Mouse (Mus musculus) bone marrow, adult 2 months (tissue): ENCODE data around the gene Gm17657. TPM values are rescaled to one million over a fixed set of nuclear protein-coding genes. Genes with fewer than 3 reads are reported as not detected.
"Not testable (repeated sequence)": the region's sequence is repeated elsewhere in the genome, so short reads cannot be mapped to it uniquely, and the experiment has no call there.

ENCODE experiments used
- H3K27ac ChIP-seq: fragments of 200-500 bp; 2 replicates; pipeline ENCODE4 v1.5.1; 2012; ENCODE audit warnings: low read depth, mild to moderate bottlenecking, control low read depth, inconsistent platforms, low read length; ENCODE audit not compliant: control insufficient read depth, poor library complexity, insufficient read depth
- H3K4me1 ChIP-seq: fragments of 200-500 bp; 2 replicates; pipeline ENCODE4 v1.6.1; 2011; ENCODE audit warnings: low read length; ENCODE audit not compliant: control insufficient read depth, insufficient read depth
- H3K4me3 ChIP-seq: fragments of 200-500 bp; replicated peaks from 2 replicates; pipeline ENCODE3; 2011; ENCODE audit warnings: mild to moderate bottlenecking, low read depth, low read length, control low read depth; ENCODE audit not compliant: control insufficient read depth
- CTCF ChIP-seq: fragments of 200-500 bp; IDR thresholded peaks from 2 replicates; pipeline ENCODE4 v1.5.1; 2011; ENCODE audit warnings: low read length, control low read depth; ENCODE audit not compliant: control insufficient read depth, insufficient read depth
- POLR2A ChIP-seq: fragments of 200-500 bp; IDR thresholded peaks from 2 replicates; pipeline ENCODE4 v1.6.1; 2011; ENCODE audit warnings: low read depth, mild to moderate bottlenecking, control low read depth, low read length, borderline replicate concordance; ENCODE audit not compliant: control insufficient read depth
- WGBS: fragments of 180-500 bp; shearing (Covaris S2); methylation state at CpG from one replicate; pipeline ENCODE4 v1.1.7; 2018; 5-methylcytosine and 5-hydroxymethylcytosine counted together
- polyA plus RNA-seq: library from polyadenylated mRNA; stranded (reverse); fragments of >200 nt; gene quantifications from 2 replicates; pipeline ENCODE4 v1.2.4, GENCODE M21; 2011; ENCODE audit warnings: low replicate concordance; ENCODE audit not compliant: missing spikeins, insufficient read depth, insufficient read length

Gm17657 gene
- polyA plus RNA-seq, 1 experiment = not detected

DNA sequence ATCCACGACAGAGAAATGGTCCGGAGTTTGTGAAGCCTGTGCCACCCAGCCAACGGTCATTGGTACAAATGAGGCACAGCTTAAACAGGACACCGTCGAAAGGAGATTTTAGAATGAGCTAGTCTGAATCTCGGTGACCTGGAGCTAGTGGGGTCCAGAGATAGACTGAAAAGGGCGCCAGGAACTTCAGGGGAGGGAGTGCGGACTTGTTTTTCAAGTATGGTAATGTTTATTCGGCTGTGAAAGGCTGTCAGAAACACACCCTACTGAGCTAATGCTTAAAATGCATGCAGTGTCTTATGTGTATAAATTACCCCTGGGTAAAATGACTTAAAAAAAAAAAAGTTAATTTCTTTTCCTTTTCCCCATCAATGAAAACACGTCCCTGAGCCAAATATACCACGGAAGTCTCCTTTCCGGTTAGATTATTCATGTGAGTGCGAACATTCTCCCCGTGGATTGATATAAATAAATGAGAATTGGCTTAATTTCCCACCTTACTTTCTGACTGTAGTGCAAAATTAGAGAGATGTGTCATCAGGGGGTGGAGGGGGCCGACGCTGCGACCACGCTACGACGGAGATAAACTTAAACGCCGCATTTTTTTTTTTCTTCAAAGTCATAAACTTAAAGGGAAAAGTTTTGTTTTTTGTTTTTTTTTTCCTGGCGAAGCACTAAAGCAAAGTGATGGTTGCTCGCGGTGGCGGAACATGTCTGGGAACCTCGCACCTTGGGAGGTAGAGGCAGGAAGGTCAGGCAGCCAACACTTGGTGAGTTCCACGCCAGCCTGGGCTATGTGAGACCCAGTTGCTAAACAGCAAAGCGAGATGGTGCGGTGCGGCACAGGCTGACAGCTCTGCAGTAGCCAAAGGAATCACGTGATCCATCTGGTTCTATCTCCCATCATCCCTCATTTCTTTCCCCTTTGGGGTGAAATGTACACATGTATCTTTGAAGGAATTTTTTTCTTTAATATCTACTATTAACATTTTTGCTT is 46.5 kb downstream of the Gm17657 start:
- WGBS = 6% methylated on average over 32 of the region's 32 CpGs
- peak overlapping the region; percentile 73 for H3K4me3 ChIP-seq

DNA sequence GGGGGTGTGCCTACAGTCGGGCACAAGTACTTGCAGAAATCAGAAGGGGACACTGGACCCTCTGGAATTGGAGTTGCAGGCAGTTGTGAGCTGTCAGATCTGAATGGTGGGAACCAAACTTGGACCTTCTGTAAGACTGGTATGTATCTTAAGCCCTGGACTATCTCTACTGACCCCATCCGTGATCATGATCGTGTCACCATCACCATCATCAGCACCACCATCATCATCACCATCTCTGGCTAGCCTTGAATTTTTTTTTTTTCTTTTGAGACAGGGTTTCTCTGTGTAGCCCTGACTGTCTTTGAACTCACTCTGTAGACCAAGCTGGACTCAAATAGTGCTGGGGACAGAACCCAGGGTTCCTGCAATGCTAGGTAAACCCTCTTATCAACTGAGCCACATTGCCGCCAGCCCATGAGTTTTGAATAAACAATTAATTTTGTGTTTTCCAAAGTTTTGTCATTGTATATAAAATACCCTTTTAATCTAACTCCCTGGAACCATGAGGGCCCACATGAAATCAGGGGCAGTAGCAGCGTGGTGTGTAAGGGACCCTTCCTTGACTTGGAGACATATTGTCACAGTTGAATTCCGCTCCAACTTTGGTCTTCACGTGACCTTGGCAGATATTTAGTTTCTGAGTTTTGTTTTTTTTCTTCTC is 47.3 kb downstream of the Gm17657 start:
- Histone ChIP-seq H3K4me3 (no peak overlapping the region), H3K27ac (peak overlapping the region; percentile 71), H3K4me1 (peaks cover 9% of the 10 kb centered on the region)
- TF ChIP-seq CTCF (no peak), POLR2A (no peak)
- 50% methylated on average over 7 of the region's 7 CpGs for WGBS

More for the DNA sequence above, 46.5 kb downstream of the Gm17657 start:
- peak overlapping the region; percentile 71 for H3K27ac ChIP-seq
- peaks cover 8% of the 10 kb centered on the region for H3K4me1 ChIP-seq
- TF ChIP-seq POLR2A = no peak; the same call in 1 of the 2 replicates
- no peak for TF ChIP-seq CTCF

DNA sequence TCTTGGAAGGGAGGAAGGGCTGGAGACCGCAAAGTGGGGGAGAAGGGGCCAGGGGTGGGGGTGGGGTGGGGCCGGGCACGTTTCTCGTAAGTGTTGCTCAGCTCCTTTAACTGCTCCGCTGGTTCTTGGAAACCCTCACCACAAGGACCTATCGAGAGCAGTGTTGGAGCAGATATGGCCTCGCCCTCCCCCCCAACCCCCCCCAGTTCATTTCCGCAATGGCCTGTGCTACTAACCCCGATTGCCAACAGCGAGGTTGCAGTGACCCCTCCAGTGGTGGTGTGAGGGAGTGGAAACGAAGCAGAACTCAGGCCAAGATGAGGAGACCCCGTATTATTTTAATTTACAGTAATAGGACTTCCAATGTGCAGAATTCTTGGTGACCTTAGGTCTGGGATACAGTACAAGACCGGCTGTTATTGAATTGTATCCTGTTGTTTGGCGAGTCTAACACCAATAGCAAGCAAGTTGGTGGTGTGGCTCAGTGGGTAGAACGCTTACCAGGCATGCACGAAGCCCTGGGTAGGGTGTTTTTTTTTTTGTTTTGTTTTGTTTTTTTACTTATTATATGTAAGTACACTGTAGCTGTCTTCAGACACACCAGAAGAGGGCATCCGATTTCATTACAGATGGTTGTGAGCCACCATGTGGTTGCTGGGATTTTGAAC is 48.5 kb downstream of the Gm17657 start:
- peaks cover 11% of the 10 kb centered on the region for H3K4me1 ChIP-seq
- 8% methylated on average over 17 of the region's 17 CpGs for WGBS
- H3K4me3 ChIP-seq = no peak overlapping the region
- H3K27ac ChIP-seq = peak overlapping the region; percentile 38; the same call in 1 of the 2 replicates
- TF ChIP-seq POLR2A = no peak
- TF ChIP-seq CTCF = peak; percentile 39; the same call in 1 of the 2 replicates

DNA sequence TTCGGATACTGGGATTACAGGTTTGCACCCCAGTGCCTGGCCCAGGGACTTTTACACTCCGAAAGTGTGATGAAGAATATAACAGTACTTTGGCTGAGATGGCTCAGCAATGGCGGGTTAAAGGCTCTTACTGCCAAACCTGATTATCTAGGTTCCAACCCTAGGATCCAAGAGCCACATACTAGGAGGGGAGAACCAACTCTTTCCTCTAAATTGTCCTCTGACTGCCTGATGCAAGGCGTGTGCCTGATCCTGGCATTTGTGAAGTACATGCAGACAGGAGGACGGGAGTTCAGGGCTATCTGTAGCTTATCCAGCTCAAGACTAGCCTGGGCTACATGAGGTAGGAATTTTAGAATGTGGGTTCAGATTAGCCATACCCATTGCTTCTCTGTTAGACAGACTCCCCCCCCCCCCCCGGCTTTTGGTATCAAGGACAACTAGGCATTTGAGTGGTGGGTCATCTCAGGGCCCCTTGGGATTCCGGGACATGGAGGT is 49.1 kb downstream of the Gm17657 start:
- peak overlapping the region; percentile 38; the same call in 1 of the 2 replicates for H3K27ac ChIP-seq
- H3K4me3 ChIP-seq = no peak overlapping the region
- peaks cover 11% of the 10 kb centered on the region for H3K4me1 ChIP-seq
- 28% methylated on average over 7 of the region's 7 CpGs for WGBS
- no peak for TF ChIP-seq CTCF

DNA sequence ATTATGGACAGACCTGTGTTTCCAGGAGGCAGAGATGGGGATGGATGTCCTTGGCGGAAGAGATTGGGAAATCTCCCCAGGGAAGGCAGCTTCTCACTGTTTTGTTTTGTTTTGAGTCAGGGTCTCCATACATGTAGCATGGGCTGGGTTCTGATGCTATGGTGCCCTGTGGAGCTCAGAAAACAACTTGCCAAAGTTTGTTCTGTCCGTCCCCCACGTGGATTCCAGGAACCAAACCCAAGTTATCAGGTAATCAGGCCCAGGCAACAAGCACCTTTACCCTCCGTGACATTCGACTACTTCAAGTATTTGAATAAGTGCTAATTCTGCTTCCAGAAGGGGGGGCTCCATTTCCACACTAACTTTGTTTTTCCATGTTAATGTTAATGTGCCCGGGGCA is 49.9 kb downstream of the Gm17657 start:
- Histone ChIP-seq H3K27ac (no peak overlapping the region), H3K4me3 (no peak overlapping the region), H3K4me1 (peaks cover 12% of the 10 kb centered on the region)
- TF ChIP-seq POLR2A (no peak), CTCF (no peak)
- 34% methylated on average over 6 of the region's 6 CpGs for WGBS

DNA sequence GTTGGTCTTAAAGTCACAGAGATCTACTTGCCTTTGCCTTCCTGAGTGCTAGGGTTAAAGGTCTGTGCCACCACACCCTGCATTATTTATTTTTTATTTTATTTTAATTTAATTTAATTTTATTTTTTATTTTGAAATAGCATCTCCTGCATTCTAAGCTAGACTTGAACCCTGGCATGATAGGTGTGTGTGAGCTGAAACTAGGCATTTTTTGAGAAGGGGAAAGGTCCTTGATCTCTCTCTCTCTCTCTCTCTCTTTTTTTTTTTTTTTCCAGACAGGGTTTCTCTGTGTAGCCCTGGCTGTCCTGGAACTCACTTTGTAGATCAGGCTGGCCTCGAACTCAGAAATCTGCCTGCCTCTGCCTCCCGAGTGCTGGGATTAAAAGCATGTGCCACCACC is 50.5 kb downstream of the Gm17657 start:
- not testable (repeated sequence) for H3K27ac ChIP-seq, H3K4me3 ChIP-seq
- H3K4me1 ChIP-seq = peaks cover 13% of the 10 kb centered on the region
- WGBS = 64% methylated on average over 2 of the region's 2 CpGs

DNA sequence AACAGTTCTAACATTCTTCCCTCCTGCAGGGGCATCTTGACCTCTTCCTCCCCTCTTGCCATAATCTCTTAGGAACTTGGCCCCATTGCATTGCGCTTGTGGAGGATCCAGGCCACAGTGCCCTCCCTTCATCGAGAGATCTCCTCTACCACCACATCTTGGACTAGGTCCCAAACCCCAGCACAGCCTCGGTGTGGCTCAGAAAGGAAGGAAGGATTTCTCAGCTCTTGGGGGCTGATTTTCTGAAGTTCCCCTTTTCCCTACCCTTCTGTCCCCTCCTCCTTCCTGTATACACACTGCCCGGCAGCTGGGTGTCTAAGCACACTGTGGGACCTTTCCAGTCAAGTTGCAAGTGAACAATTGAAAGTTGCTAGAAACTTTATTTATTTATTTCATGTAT is 51.4 kb downstream of the Gm17657 start:
- H3K4me3 ChIP-seq = no peak overlapping the region
- WGBS = 1% methylated on average over 4 of the region's 4 CpGs
- peak overlapping the region; percentile 61 for H3K27ac ChIP-seq
- TF ChIP-seq POLR2A (no peak), CTCF (no peak)
- H3K4me1 ChIP-seq = peaks cover 12% of the 10 kb centered on the region

DNA sequence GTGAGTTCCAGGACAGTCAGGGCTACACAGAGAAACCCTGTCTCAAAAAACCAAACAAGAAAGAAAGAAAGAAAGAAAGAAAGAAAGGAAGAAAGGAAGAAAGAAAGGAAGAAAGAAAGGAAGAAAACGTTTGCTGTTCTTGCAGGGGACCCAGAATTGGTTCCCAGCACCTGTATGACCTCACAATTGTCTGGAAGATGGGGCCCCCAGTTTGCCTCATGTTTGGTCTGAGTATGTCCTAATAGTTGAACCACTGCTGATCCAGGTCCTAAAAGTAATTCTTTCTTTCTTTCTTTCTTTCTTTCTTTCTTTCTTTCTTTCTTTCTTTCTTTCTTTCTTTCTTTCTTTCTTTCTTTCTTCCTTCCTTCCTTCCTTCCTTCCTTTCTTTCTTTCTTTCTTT is 52.0 kb downstream of the Gm17657 start:
- H3K4me3 ChIP-seq, H3K27ac ChIP-seq: not testable (repeated sequence)
- peaks cover 12% of the 10 kb centered on the region for H3K4me1 ChIP-seq
- 29% methylated on average over 1 of the region's 1 CpGs for WGBS
